Mouse (Mus musculus): ENCODE measurements around the gene Cbs. TPM values are rescaled to one million over a fixed set of nuclear protein-coding genes. Genes with fewer than 3 reads are reported as not detected.

Cbs gene
- polyA plus RNA-seq, 1 experiment, result 19.5 TPM

GRCm38 (mm10) chr17:31576394-31577175, 60.5 kb downstream of the Cbs start:
- Histone ChIP-seq H3K27ac (ENCODE audit: insufficient read depth, low read length) (peak overlapping the region; percentile 51; the same call in 1 of the 2 replicates), H3K9ac (ENCODE audit: low read depth, poor library complexity, severe bottlenecking) (no peak overlapping the region), H3K9me3 (replicated peaks; ENCODE audit: control insufficient read depth, insufficient read depth, low read length, poor library complexity, severe bottlenecking) (no peaks in the 10 kb centered on the region), H3K27me3 (ENCODE audit: control insufficient read depth, insufficient read depth, low read length, poor library complexity, severe bottlenecking) (no peaks in the 10 kb centered on the region), H3K4me1 (ENCODE audit: control insufficient read depth, insufficient read depth, low read length) (peaks cover 11% of the 10 kb centered on the region), H3K36me3 (ENCODE audit: control insufficient read depth, insufficient read depth, low read length, poor library complexity, severe bottlenecking) (no peaks in the 10 kb centered on the region), H3K4me3 (ENCODE audit: low read depth, low read length) (no peak overlapping the region)
- TF ChIP-seq EP300 (IDR thresholded peaks at IDR 0.05; ENCODE audit: insufficient read depth, low read depth, low read length) (no peak), POLR2A (IDR thresholded peaks at IDR 0.05; ENCODE audit: insufficient read depth, low read length) (no peak), CTCF (IDR thresholded peaks at IDR 0.05; ENCODE audit: low read depth, low read length) (no peak)

GRCm38 (mm10) chr17:31574662-31575061, 62.4 kb downstream of the Cbs start:
- H3K4me1 ChIP-seq (ENCODE audit: control insufficient read depth, insufficient read depth, low read length), result peaks cover 7% of the 10 kb centered on the region
- no peaks in the 10 kb centered on the region for H3K9me3 ChIP-seq (replicated peaks; ENCODE audit: control insufficient read depth, insufficient read depth, low read length, poor library complexity, severe bottlenecking)
- no peak overlapping the region for H3K9ac ChIP-seq (ENCODE audit: low read depth, poor library complexity, severe bottlenecking)
- no peak overlapping the region for H3K27ac ChIP-seq (ENCODE audit: insufficient read depth, low read length)
- no peaks in the 10 kb centered on the region for H3K36me3 ChIP-seq (ENCODE audit: control insufficient read depth, insufficient read depth, low read length, poor library complexity, severe bottlenecking)
- no peak for TF ChIP-seq POLR2A (IDR thresholded peaks at IDR 0.05; ENCODE audit: insufficient read depth, low read length)
- TF ChIP-seq CTCF (IDR thresholded peaks at IDR 0.05; ENCODE audit: low read depth, low read length), result no peak
- no peak for TF ChIP-seq EP300 (IDR thresholded peaks at IDR 0.05; ENCODE audit: insufficient read depth, low read depth, low read length)
- H3K27me3 ChIP-seq (ENCODE audit: control insufficient read depth, insufficient read depth, low read length, poor library complexity, severe bottlenecking), result no peaks in the 10 kb centered on the region
- no peak overlapping the region for H3K4me3 ChIP-seq (ENCODE audit: low read depth, low read length)

GRCm38 (mm10) chr17:31571689-31572088, 65.3 kb downstream of the Cbs start:
- no peaks in the 10 kb centered on the region for H3K9me3 ChIP-seq (replicated peaks; ENCODE audit: control insufficient read depth, insufficient read depth, low read length, poor library complexity, severe bottlenecking)
- TF ChIP-seq POLR2A (IDR thresholded peaks at IDR 0.05; ENCODE audit: insufficient read depth, low read length), result no peak
- TF ChIP-seq EP300 (IDR thresholded peaks at IDR 0.05; ENCODE audit: insufficient read depth, low read depth, low read length), result no peak
- no peak for TF ChIP-seq CTCF (IDR thresholded peaks at IDR 0.05; ENCODE audit: low read depth, low read length)
- no peak overlapping the region for H3K9ac ChIP-seq (ENCODE audit: low read depth, poor library complexity, severe bottlenecking)
- H3K27me3 ChIP-seq (ENCODE audit: control insufficient read depth, insufficient read depth, low read length, poor library complexity, severe bottlenecking), result no peaks in the 10 kb centered on the region
- H3K4me3 ChIP-seq (ENCODE audit: low read depth, low read length), result no peak overlapping the region
- H3K36me3 ChIP-seq (ENCODE audit: control insufficient read depth, insufficient read depth, low read length, poor library complexity, severe bottlenecking), result no peaks in the 10 kb centered on the region
- H3K27ac ChIP-seq (ENCODE audit: insufficient read depth, low read length), result no peak overlapping the region
- peaks cover 2% of the 10 kb centered on the region for H3K4me1 ChIP-seq (ENCODE audit: control insufficient read depth, insufficient read depth, low read length)

- no peak for TF ChIP-seq EP300 (IDR thresholded peaks at IDR 0.05; ENCODE audit: insufficient read depth, low read depth, low read length)
- no peak for TF ChIP-seq CTCF (IDR thresholded peaks at IDR 0.05; ENCODE audit: low read depth, low read length)
- no peak for TF ChIP-seq POLR2A (IDR thresholded peaks at IDR 0.05; ENCODE audit: insufficient read depth, low read length)
- Histone ChIP-seq H3K27ac (ENCODE audit: insufficient read depth, low read length) (no peak overlapping the region), H3K4me1 (ENCODE audit: control insufficient read depth, insufficient read depth, low read length) (peaks cover 2% of the 10 kb centered on the region), H3K27me3 (ENCODE audit: control insufficient read depth, insufficient read depth, low read length, poor library complexity, severe bottlenecking) (no peaks in the 10 kb centered on the region), H3K9me3 (replicated peaks; ENCODE audit: control insufficient read depth, insufficient read depth, low read length, poor library complexity, severe bottlenecking) (no peaks in the 10 kb centered on the region), H3K36me3 (ENCODE audit: control insufficient read depth, insufficient read depth, low read length, poor library complexity, severe bottlenecking) (no peaks in the 10 kb centered on the region), H3K9ac (ENCODE audit: low read depth, poor library complexity, severe bottlenecking) (no peak overlapping the region), H3K4me3 (ENCODE audit: low read depth, low read length) (no peak overlapping the region)
Measured at GRCm38 (mm10) chr17:31570321-31570925, 66.6 kb downstream of the Cbs start.

- Histone ChIP-seq H3K4me1 (ENCODE audit: control insufficient read depth, insufficient read depth, low read length) (peaks cover 2% of the 10 kb centered on the region), H3K27ac (ENCODE audit: insufficient read depth, low read length) (no peak overlapping the region), H3K36me3 (ENCODE audit: control insufficient read depth, insufficient read depth, low read length, poor library complexity, severe bottlenecking) (no peaks in the 10 kb centered on the region), H3K9ac (ENCODE audit: low read depth, poor library complexity, severe bottlenecking) (no peak overlapping the region), H3K4me3 (ENCODE audit: low read depth, low read length) (no peak overlapping the region), H3K27me3 (ENCODE audit: control insufficient read depth, insufficient read depth, low read length, poor library complexity, severe bottlenecking) (no peaks in the 10 kb centered on the region), H3K9me3 (replicated peaks; ENCODE audit: control insufficient read depth, insufficient read depth, low read length, poor library complexity, severe bottlenecking) (no peaks in the 10 kb centered on the region)
- TF ChIP-seq EP300 (IDR thresholded peaks at IDR 0.05; ENCODE audit: insufficient read depth, low read depth, low read length) (no peak), CTCF (IDR thresholded peaks at IDR 0.05; ENCODE audit: low read depth, low read length) (no peak), POLR2A (IDR thresholded peaks at IDR 0.05; ENCODE audit: insufficient read depth, low read length) (no peak)
Measured at GRCm38 (mm10) chr17:31569756-31570155, 67.3 kb downstream of the Cbs start.

GRCm38 (mm10) chr17:31566276-31566675, 70.8 kb downstream of the Cbs start:
- TF ChIP-seq CTCF (IDR thresholded peaks at IDR 0.05; ENCODE audit: low read depth, low read length) (no peak), POLR2A (IDR thresholded peaks at IDR 0.05; ENCODE audit: insufficient read depth, low read length) (no peak), EP300 (IDR thresholded peaks at IDR 0.05; ENCODE audit: insufficient read depth, low read depth, low read length) (no peak)
- Histone ChIP-seq H3K27me3 (ENCODE audit: control insufficient read depth, insufficient read depth, low read length, poor library complexity, severe bottlenecking) (no peaks in the 10 kb centered on the region), H3K9me3 (replicated peaks; ENCODE audit: control insufficient read depth, insufficient read depth, low read length, poor library complexity, severe bottlenecking) (no peaks in the 10 kb centered on the region), H3K36me3 (ENCODE audit: control insufficient read depth, insufficient read depth, low read length, poor library complexity, severe bottlenecking) (no peaks in the 10 kb centered on the region), H3K4me3 (ENCODE audit: low read depth, low read length) (0 out of 2 replicates have a peak overlapping the region, but pooled peaks have one; percentile 31), H3K27ac (ENCODE audit: insufficient read depth, low read length) (no peak overlapping the region), H3K9ac (ENCODE audit: low read depth, poor library complexity, severe bottlenecking) (peak overlapping the region; percentile 98), H3K4me1 (ENCODE audit: control insufficient read depth, insufficient read depth, low read length) (peaks cover 2% of the 10 kb centered on the region)
